Mouse (Mus musculus): ENCODE results near the gene Atf6.
A peak's percentile ranks its signal among the peaks of the same experiment; 100 is the strongest.

The Atf6 gene

DNA sequence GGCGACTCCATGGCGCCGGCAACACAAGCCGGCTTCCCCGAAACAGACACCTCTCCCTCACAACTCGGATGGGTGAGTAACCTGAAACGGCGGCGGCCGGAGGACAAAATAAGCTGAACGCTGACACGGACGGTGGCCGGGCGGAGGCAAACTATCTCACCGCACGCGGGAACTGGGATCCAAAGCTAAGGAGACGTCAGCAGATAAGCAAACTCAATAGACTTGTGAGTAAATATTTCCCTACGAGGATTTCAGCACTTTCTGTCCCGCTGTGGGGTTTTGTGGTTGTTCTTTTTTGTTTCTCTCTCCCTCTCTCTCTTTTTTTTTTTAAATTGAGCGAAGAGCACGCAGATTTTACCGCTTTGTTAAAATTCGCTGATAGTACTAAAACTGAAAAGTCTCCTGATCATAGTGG, at the start of gene Atf6:
Atf6 (minus strand) TSS at position 81 of the 415 bp plus-strand sequence.
- peak; percentile 96 to 97 for DNase-seq (ENCODE audit: low spot score in 2 of 2)

DNA sequence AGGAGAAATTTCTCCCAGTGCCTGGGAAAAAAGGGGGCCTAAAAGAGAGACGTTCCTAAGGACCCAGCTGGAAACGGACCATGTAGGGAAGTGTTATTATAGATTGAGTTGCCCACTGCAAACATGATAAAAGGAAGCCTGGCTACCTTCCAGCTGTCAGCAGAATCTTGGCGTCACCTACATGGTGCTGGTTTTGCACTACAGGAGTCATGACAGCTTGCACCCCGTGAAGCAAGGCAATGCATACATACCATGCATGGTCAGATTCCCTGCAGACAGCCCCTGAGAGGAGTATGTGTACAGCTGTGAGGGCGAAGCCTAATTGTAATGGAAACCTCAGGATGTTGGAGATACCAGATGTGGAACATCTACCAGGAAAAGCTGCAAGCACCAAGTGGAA, 48.1 kb upstream of the Atf6 start:
- no peak for DNase-seq (ENCODE audit: low spot score in 2 of 2)

DNA sequence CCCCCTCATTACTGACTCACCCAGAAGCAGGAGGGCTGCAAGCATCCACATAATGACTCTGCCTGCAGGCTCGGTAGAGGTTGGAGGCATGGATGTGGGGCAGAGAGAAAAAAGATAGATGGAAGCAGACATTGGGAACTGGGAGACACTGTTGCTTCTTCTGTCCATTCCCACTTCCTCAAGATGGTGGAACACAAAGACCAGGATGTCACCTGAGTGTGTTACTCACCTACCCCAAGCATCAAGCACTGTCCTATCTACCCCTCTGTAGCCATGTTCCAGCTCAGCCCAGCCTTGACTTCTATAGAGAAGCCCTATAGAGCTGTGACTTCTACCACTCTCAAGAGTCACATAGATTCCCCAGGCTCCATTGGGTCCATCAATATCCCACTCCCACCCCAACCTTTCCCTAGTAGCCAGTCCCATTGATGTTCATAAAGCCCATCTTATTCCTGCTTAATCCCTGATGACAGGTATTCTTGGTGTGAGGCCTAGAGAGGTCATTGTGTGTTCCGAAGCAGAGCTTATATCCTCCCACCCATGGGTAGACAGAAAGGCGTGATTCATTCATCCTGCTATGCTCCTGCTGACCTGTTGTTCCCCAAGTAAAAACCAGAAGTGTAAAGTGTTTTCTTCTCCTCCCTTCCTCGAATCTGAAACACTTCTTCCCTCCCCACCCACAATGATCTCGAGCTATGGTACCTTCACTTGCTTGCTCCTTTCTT, 45.5 kb upstream of the Atf6 start, which contains the start of gene Fcrlb:
Fcrlb (minus strand) TSS at position 51 of the 725 bp plus-strand sequence.
- no peak for DNase-seq (ENCODE audit: low spot score in 2 of 2)

DNA sequence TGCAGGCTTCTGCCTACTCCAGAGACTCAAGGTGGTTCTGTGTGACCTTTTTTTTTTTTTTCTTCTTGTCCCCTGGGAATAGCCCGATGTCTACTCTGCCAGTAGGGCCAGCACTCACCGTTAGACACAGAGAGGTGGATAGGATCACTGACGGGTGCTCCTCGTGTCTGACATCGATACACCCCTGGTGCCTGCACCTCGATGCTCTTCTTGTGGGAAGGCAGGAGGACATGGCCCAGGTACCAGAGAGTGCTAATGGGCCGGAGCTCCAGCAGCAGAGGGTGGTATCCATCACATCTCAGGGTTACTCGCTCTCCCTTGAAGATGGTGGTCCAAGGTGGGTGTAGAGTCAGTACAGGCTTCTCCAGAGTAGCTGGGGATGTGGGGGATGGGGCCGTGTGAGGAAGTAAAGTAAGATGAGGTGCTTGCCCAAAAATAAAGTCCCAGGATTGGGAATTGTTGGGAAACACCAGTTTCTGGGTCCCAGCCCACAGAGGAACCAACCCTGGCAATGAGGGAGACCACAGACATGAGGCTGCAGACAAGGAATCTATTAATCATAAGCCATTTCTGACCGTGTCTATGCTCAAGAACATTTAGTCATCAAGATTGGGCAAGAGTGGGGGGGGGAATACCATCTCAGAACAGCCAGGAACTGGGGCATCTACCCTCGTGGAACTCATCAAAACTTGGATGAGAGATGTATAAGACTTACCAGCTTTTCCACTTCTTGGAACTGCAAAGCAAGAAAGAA, 44.5 kb upstream of the Atf6 start:
- no peak for DNase-seq (ENCODE audit: low spot score in 2 of 2)

DNA sequence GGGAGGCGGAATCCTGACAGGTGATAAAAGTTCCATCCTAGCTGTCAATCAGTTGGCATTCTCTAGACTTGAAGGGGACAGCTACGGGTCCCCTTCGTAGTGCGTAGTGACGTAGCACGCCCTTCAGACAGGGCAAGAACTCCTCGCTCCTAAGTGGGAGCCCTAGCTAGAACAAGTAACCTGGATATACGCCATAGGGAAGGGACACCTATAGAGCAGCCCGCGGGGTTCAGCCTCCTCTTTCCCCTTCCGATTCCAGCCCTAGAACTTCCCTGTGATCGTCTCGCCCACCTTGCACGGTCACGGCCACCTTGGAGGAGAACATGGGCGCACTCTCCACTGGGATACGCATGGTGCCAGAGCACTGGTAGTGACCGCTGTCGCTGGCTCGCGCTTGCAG, 40.8 kb upstream of the Atf6 start:
- DNase-seq (ENCODE audit: low spot score in 2 of 2), result no peak

DNA sequence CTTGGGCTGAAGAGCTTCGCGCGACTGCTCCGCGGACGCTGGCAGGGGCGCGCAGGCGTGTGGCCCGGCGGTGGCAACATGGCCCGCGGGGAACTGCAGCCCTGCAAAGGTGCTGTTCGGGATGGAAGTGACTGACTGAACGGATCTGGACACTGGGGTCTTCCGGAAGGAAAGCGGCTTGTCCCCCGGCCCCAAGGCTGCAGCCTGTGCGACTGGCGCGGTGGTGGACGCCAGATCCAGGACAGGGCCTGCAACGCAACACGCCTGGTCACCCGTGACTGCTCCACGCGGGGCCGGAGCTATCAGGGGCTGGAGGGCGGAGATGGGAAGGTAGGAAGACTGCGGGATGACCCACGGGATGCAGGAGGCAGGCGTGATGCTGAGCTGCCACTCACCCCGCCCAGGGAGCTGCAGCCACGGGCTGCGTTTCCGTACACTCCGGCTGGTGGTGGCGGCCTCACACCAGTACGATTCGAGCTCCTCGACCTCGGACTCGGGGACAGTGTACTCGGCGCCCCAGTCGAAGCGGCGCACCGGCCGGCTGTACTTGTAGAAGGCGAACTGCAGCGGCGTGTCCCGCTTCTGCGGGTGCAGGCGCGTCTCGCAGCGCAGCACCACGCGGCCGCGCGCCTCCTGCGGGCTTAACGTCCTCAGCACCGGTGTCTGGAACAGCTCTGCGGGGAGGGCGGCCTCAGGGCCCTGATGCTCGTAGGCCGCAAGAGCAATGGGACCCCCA, 40.1 kb upstream of the Atf6 start:
- peak in 1 of 2 experiments; percentile 50 for DNase-seq (ENCODE audit: low spot score in 2 of 2)

DNA sequence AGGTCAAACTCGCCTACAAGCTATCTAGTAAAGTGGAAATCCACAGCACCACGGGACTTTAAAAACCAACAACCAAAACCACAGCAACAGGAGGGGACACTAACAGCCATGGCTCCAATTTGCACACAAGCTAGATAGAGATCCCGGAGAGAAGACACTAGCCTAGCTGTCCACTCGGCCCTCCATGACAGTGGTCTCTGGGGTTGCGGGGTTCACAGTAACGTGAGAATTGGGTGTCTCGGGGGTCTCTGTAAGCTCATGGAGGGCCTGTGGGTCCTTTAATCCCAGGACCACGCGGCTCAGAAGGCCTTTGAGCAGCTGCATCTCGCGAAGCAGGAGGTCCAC, 39.5 kb upstream of the Atf6 start:
- no peak for DNase-seq (ENCODE audit: low spot score in 2 of 2)

DNA sequence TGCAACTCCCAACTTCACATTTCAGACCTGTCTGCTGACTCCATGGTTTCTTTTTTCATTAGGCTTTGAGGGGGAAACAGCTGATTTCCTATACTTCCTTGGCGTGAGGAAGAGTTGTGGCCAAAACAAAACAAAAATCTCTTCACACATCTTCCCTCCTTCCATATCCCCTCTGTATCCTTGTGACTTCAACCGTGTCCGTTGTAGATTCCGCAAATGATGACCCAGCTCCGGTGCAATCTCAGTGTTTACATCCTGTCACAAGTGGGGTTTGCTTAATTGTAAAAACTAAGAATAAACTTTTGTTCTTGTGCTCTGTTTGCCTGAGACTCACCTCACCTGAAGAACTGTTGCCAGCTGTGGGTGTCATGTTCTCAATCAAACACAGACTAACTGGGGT, 35.9 kb upstream of the Atf6 start:
- no peak for DNase-seq (ENCODE audit: low spot score in 2 of 2)

DNA sequence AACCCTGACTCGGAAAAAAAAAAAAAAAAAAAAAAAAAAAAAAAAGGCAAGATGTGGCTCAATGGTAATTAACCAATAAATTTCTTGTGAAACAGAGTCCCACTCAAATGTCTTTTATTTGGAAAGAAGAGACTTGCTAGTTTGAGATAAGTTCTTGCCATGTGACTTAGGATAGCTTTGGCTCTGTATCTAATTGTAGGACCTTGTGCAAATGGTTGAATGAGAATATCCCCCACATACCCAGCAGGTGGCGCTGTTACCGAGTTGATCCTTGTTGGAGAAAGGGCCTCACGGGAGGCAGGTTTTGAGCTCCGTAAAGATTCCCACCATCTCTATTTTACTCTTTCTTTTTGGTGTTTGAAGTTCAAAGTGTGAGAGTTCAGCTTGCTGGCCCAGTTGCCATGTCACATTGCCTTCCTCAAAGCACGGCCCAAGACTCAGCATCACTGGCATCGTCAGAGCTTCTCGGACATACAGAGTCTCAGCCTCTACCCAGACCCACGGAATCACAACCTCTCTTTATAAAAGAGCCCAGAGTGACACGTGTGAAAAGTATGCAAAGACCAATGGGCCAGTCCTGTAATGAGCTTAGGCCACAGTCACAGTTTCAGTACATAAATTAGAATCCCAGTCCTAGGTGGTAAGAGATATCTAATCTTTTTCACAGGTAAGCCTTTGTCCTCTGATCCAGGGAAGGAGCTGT, 34.1 kb upstream of the Atf6 start:
- peak; percentile 79 to 91 for DNase-seq (ENCODE audit: low spot score in 2 of 2)

DNA sequence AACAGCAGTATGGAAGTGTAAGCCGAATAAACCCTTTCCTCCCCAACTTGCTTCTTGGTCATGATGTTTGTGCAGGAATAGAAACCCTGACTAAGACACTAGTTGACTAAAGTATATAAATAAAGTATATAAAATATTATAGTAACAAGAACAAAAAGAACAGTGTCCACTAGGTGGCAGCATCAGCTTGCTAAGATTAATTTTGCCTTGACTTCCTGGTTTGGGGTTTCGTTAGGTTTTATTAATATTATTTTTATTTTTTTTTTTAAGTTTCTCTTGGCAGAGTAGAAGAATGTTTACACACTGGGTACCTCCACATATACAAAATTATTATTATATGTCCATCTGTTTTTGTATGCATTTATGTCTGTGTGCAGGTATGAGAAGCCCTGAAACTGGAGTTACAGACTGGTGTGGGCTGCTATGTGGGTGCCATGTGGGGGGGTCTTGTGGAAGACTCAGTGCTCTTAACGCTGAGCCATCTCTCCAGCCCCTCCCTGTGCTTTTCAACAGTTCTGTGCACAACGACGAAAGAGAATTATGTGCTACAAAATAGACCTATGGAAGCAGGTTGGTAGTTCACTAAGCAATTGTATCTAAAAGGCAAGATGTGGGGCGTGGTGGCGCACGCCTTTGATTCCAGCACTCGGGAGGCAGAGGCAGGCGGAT, 33.4 kb upstream of the Atf6 start:
- DNase-seq (ENCODE audit: low spot score in 2 of 2), result peak; percentile 39 to 72

DNA sequence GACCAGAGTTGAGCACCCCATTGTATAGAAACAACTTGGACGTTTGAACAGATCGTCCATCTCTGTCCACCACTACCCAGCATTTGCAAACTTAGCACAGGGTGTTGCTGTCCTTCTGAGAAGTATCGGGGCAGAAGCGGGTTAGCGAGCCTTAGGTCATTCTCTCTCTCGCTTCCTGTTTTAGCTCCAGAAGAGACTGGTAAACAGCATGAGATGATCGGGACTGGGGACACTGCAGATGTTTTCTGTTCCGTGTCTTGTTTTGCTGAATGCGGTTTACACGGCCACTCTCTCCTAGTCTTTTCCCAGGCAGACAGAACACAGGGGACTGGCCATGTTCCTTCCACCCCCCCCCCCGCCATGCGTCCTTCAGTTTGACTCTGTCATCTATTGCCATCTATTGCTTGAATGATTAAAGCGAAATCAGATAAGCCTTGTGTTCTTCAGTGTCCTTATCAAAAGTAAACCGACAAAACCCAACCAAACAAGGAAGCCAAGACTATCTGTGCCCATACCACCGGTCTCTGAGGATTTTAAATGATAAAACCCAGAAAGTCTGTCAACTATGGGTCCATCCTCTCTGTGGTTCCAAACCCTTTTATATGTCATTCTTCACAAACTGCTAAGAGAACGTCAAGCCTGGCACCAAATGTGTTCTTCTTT, 31.0 kb upstream of the Atf6 start:
- DNase-seq (ENCODE audit: low spot score in 2 of 2), result no peak

DNA sequence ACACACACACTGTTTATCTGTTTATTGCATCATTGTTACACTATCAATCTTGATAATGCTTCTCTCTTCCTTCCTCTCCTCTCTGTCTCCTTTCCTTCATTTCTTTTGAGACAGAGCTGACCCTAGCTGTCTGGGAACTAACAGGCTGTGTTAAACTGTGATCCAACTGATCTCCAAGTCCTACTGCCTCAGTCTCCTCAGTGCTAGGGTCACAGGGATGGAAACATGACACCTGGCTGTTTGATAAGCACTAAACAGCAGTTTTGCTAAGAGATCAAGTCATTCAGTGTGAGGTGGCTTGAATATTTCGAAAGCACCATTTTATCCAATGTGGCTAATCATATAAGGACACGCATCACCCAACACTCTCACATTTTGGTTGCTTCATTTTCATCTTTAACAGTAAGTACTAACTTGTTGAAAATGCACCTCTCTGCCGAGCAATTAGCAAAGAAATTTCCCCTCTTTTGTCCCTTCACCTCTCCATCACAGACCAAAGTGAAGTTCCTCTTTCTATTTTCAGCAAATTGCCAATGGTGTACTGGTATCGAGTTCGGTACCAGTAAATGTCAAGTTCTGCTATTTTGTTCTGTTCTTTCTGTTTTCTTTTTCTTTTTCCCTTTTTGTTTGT, 29.2 kb upstream of the Atf6 start:
- DNase-seq (ENCODE audit: low spot score in 2 of 2), result no peak

DNA sequence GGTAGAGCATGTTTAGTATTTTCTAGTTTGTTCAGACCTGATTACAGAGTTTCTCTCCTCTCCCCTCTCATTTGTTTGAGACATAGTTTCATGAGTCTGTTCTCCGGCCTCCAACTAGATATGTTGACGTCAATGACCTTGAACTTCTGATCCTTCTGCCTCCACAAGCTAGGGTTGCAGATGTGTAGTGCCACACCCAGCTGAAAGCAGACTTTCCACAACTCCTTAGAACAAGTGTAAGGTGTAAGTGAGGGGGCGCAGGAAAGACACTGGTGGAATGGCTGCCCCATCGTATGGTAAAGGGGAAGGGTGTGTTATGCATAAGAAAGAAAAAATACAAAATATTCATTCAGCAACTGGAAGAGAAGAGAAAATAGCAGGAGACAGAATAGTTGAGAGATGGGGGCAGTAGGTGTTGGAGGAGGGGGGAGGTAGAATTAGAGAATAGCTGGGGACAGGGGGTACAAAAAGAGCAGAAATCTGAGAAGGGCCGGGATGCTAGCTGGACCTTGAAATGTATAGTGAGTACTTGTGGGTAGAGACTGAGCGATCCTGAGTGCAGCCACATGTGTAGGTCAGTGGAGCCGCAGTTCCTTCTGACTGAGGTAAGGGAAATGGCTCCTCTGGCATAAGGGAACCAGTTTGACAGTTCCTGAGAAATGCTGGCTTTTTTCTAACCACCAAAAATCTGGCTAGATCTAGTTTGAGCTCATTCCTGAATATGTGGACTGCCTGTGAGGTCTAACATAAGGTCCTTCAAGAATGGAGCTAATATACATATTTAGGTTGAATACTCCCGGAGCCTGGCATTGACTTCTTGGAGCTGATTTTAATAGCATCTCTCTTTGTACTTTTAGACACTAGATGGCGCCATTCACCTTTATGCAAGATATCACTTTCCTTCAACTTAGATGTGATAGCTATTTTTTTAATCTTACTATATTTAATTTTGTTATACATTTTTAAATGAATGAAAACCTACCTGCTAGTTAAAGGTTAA, 27.3 kb upstream of the Atf6 start:
- DNase-seq (ENCODE audit: low spot score in 2 of 2), result no peak

DNA sequence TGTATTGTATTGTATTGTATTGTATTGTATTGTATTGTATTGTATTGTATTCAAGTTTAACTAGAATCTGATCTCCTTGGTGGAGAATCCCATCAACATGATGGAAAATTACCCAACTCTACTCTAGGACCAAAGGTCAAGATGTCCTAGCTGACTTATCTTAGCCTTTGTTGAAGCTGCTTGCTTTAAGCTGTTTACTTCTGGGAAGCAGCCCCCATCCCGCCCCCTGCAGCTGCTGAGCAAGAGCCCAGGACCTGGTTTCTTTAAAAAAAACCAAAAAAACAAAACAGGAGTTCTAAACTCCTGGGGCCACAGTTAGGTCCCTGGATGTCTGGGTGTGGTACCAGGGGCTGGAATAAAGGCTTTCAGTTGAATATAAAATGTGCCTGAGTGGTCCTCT, 24.7 kb upstream of the Atf6 start:
- no peak for DNase-seq (ENCODE audit: low spot score in 2 of 2)

DNA sequence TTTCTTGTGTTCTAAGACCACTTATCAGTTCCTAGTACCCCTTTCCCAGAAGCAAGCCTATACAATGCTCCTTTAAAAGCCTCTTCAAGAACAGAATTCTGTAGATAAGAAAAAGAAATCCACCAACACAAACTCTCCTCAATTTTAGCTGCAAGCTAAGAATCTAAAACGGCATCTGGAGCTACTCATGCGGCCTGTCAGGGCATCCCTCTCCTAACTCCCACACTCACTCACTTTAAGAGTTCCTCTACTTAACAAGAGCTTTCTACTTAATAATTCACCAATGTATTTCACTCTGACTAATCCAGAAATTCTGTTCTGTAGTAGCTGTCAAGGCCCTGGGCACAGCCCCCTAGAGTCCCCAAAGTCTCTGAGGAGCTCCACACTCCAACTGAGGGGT, 24.1 kb upstream of the Atf6 start:
- DNase-seq (ENCODE audit: low spot score in 2 of 2), result no peak

DNA sequence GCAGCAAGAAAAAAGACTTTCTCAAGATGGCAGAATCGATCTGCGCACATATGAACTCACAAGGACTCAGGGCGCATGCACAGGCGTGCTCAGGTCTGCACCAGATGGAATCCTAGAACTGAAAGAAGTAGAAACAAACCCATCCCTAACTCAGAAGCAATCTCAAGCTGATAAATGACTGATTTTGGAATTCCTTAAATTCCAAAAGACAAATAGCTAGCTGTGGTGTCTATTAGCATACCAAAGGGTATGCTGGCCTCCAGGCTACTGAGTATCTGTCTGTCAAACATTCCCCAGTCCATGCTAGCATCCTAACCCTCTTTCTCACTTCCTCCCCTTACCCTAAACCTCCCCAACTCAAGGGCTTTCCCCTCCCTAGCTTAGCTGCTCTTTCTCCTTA, 21.7 kb upstream of the Atf6 start:
- DNase-seq (ENCODE audit: low spot score in 2 of 2), result no peak

DNA sequence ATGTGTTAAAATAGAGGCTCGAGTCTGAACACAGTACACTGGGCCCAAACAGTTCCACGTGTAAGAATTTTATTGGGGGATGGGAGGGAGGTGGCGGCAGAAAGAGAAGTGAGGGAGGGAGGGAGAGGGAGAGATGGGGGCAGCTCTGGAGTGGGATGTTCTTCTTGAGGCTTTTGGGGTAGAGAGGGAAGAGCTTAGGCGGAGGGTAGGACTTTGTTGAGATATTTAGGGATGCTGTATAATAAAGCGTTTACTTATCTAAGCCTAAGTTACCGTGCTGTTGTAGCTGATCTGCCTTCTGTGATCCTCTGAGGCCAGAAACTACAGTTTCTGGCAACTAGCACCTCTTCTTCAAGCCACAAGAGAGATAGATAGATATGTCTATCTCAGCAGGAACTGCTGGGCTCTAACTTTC, 18.5 kb upstream of the Atf6 start:
- no peak for DNase-seq (ENCODE audit: low spot score in 2 of 2)

DNA sequence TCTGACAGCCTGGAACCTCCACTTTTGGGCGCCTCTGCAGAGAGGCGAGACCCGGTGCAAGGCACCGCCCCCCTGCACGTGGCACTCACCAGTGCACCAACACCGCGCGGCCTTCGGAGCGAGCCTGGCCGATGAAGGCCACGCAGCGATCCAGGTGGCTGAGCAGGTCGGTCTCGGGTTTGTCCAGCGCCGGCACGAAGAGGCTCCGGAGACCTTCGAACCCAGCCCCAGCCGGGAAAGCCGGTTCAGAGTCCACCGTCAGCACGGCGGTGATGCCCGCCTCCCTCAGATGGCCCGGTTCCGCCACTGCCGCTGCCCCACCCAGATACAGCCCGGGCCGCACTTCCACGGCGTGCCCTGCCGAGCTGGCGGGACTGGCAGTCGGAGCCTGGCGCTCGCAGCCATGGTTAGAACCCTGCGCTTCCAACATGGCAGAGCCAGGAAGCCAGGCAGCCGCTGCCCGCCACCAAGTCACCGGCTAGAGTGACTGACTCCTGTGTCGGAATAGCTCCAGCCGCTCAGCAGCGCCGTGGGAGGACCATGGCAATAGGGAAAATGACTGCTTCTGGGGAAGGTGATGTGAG, 17.5 kb upstream of the Atf6 start, which contains the start of the genes Gm26620 and Dusp12:
Gm26620 (plus strand) TSS at position 88 of the 584 bp plus-strand sequence.
Dusp12 (minus strand) TSS at position 563 of the 584 bp plus-strand sequence.
- peak; percentile 51 to 83 for DNase-seq (ENCODE audit: low spot score in 2 of 2)

DNA sequence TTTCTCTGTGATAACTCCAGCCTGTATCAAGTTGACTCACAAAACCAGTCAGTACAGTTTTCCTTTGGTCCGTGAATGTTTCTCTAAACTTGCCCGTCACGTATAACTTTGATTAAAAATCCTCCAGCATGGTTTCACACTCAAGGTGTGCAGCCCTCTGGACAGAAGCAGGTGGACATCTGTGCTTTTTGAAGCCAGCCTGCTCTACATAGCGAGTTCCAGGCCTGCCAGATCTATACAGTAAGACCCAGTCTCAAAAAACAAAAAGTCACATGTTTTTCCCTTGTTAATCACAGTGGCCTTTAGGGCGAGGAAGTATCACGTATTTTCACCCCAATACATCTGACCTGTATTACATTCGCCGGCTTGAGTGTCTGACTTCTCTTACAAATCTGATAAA, 16.8 kb upstream of the Atf6 start:
- no peak for DNase-seq (ENCODE audit: low spot score in 2 of 2)

Data from spleen, postnatal 10 days (tissue).